Mouse (Mus musculus) neural tube, postnatal 0 days (tissue): ENCODE data around the gene Cavin3. TPM values are rescaled to one million over a fixed set of nuclear protein-coding genes. Genes with fewer than 3 reads are reported as not detected.

Source experiments
- polyA plus RNA-seq: library from polyadenylated mRNA; unstranded; fragments of >200 nt; fragmentation: Nextera tagmentation; extraction: Ambion mirVana; gene quantifications from 2 replicates; pipeline ENCODE4 v1.2.1, GENCODE M21; 2015

The Cavin3 gene
- polyA plus RNA-seq, result 51.8 and 63.3 TPM in 2 replicates

DNA sequence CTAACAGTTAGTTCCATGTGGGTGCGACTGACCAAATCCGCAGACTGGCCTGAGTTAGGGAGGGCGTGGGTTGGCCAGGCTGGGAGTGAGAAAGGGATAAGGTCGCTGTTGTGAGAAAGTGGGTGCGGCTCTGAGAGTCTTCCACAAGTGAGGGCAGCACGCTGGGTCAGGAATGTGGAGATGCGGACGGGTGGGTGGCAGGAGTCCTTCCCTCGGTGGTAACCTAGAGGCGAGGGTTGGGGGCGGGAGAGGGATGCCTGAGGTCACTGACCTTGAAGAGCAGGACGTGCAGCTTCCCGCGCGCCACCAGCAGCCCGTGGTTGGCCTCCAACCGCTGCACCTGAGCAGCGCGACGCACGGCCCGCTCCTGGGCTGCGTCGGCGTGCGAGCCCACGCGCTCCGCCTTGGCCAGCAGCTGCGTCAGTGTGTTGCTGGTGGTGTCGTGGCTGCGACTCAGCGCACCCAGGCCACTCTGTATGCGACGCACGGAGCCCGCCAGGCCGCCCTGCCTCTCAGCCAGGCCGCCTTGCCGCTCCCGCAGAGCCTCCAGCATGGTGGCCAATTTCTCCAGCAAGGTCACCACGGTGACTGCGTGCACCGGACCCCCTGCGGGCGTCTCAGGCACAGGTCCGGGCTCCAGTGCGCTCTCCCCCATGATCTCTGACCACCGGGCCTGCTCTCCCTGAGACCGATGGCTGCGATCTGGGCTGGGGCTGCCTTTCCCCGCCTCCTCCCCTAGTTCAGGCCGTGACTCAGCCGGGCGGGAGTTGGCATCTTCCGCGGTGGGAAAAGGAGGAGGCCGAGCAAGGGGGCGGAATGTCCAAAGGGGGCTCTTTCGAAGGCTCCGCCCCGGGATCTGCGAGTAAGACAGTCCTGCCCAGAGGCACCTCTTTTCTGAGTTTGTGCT is at the start of gene Cavin3:
Gene Cavin3 (minus strand): TSS at position 796 of the 907 bp plus-strand sequence.

Other genes starting within 250 kb of the Cavin3 start
- not detected in 2 replicates for gene Olfr688, start 194.2 kb downstream of the Cavin3 start, polyA plus RNA-seq
- gene Olfr689, start 171.1 kb downstream of the Cavin3 start, polyA plus RNA-seq, result 0.19 TPM in 1 of 2 replicates, not detected in the other
- not detected in 2 replicates for gene Olfr690, start 148.2 kb downstream of the Cavin3 start, polyA plus RNA-seq
- 0.24 and 0.31 TPM in 2 replicates for gene Olfr691, start 140.0 kb downstream of the Cavin3 start, polyA plus RNA-seq
- gene Olfr692, start 114.1 kb downstream of the Cavin3 start, polyA plus RNA-seq, result not detected in 2 replicates
- gene Gm5901, start 107.3 kb downstream of the Cavin3 start, polyA plus RNA-seq, result not detected in 2 replicates
- 29.2 and 36.0 TPM in 2 replicates for gene Fam160a2, start 82.2 kb downstream of the Cavin3 start, polyA plus RNA-seq
- gene Cnga4, start 77.7 kb downstream of the Cavin3 start, polyA plus RNA-seq, result 0.13 and 0.18 TPM in 2 replicates
- gene Cckbr, start 56.6 kb downstream of the Cavin3 start, polyA plus RNA-seq, result 7.7 and 8.3 TPM in 2 replicates
- gene Smpd1, start 72.1 kb upstream of the Cavin3 start, polyA plus RNA-seq, result 97.1 and 101 TPM in 2 replicates
- 260 and 295 TPM in 2 replicates for gene Apbb1, start 99.4 kb upstream of the Cavin3 start, polyA plus RNA-seq
- gene Hpx, start 117.8 kb upstream of the Cavin3 start, polyA plus RNA-seq, result 0.19 TPM in 1 of 2 replicates, not detected in the other
- 95.8 and 110 TPM in 2 replicates for gene Trim3, start 151.3 kb upstream of the Cavin3 start, polyA plus RNA-seq
- gene Timm10b, start 157.8 kb upstream of the Cavin3 start, polyA plus RNA-seq, result 229 and 231 TPM in 2 replicates
- gene Arfip2, start 158.1 kb upstream of the Cavin3 start, polyA plus RNA-seq, result 75.6 and 81.8 TPM in 2 replicates
- gene Gm45799, start 158.3 kb upstream of the Cavin3 start, polyA plus RNA-seq, result 18.2 and 25.6 TPM in 2 replicates
- 1.5 and 1.7 TPM in 2 replicates for gene Dnhd1, start 168.5 kb upstream of the Cavin3 start, polyA plus RNA-seq